In genomic region chr6:40235793-40236470, GRCm38 (mm10) we compare ENCODE assay signal across 9 mouse cellular contexts.
DNase-seq lines count a peak whose midpoint lies in the region; ATAC-seq and TF ChIP-seq lines count a peak whose summit lies in the region.
"Had no signal": no experiment of that assay in that cellular context is flagged by ENCODE, and none has a peak within 500 bp of the region (broad histone marks: within the 10 kb centered on the region; RNA-seq: fewer than 3 reads in every experiment).

No protein-coding gene starts in this region.

- H3K9me3 ChIP-seq in kidney, embryonic 14.5 days (ENCODE audit: control insufficient read depth, low read length), result no peaks in the 10 kb centered on the region
- no peaks in the 10 kb centered on the region for H3K9me3 ChIP-seq in liver, embryonic 14.5 days (ENCODE audit: control insufficient read depth, low read length)
- H3K9me3 ChIP-seq: limb, embryonic 12.5 days had no signal

- H3K4me3 ChIP-seq in kidney, embryonic 14.5 days (ENCODE audit: low read length), result no peak overlapping the region
- no peak overlapping the region for H3K4me3 ChIP-seq in liver, embryonic 14.5 days (ENCODE audit: insufficient read depth in 1 of 2, low read depth in 2 of 2, low read length in 2 of 2)
- H3K4me3 ChIP-seq: limb, embryonic 12.5 days had no signal

- H3K36me3 ChIP-seq in kidney, embryonic 14.5 days (ENCODE audit: control insufficient read depth, insufficient read depth, low read length), result no peaks in the 10 kb centered on the region
- H3K36me3 ChIP-seq in liver, embryonic 14.5 days (replicated peaks; ENCODE audit: control insufficient read depth, insufficient read depth, low read depth), result no peaks in the 10 kb centered on the region
- H3K36me3 ChIP-seq: limb, embryonic 12.5 days had no signal

- peak; percentile 74 to 77 for DNase-seq in B cell, adult 2 months
- peak; percentile 42 for DNase-seq in MN1 (ENCODE audit: low spot score)
- DNase-seq in cerebellum, adult 8-10 months, result peak; percentile 67
- peak; percentile 73 to 85 for DNase-seq in frontal cortex, postnatal 36 days (ENCODE audit: low spot score in 2 of 2)
- DNase-seq in liver, embryonic 14.5 days (ENCODE audit: low read depth in 3 of 3, low spot score in 3 of 3), result peak; percentile 9 to 16 (median 13)
- DNase-seq in right cerebral cortex, adult 2 months (ENCODE audit: low spot score in 2 of 2), result peak; percentile 83 to 84
- DNase-seq in urinary bladder, postnatal 10 days (ENCODE audit: low spot score), result peak; percentile 36

- no peak overlapping the region for H3K27ac ChIP-seq in kidney, embryonic 14.5 days (ENCODE audit: low read depth, low read length)
- no peak overlapping the region for H3K27ac ChIP-seq in liver, embryonic 14.5 days
- H3K27ac ChIP-seq: limb, embryonic 12.5 days had no signal

- TF ChIP-seq CTCF in liver, embryonic 14.5 days (IDR thresholded peaks at IDR 0.05; ENCODE audit: low read depth), result peak; percentile 89

- 0 out of 2 replicates have a peak, but pooled peaks have one; percentile 68 for ATAC-seq in kidney, embryonic 14.5 days (ENCODE audit: low FRiP score, low TSS enrichment)
- ATAC-seq in liver, embryonic 14.5 days (ENCODE audit: insufficient read depth), result no peak

- H3K27me3 ChIP-seq in kidney, embryonic 14.5 days (ENCODE audit: control insufficient read depth, insufficient read depth, low read length), result no peaks in the 10 kb centered on the region
- H3K27me3 ChIP-seq in liver, embryonic 14.5 days (ENCODE audit: control insufficient read depth, insufficient read depth, low read length), result no peaks in the 10 kb centered on the region
- H3K27me3 ChIP-seq: limb, embryonic 12.5 days had no signal

- H3K4me1 ChIP-seq in kidney, embryonic 14.5 days (ENCODE audit: control insufficient read depth, insufficient read depth, low read length), result no peaks in the 10 kb centered on the region
- H3K4me1 ChIP-seq in liver, embryonic 14.5 days (replicated peaks; ENCODE audit: control insufficient read depth in 2 of 2, insufficient read depth in 2 of 2, low read length in 1 of 2), result no peaks in the 10 kb centered on the region
- H3K4me1 ChIP-seq: limb, embryonic 12.5 days had no signal

- 44% methylated on average over 10 of the region's 10 CpGs for WGBS in kidney, embryonic 14.5 days
- 11% methylated on average over 10 of the region's 10 CpGs for WGBS in liver, embryonic 14.5 days (ENCODE audit: insufficient replicate concordance)

- H3K9ac ChIP-seq in kidney, embryonic 14.5 days (ENCODE audit: low read depth, low read length), result no peak overlapping the region
- H3K9ac ChIP-seq in liver, embryonic 14.5 days (replicated peaks), result no peak overlapping the region
- H3K9ac ChIP-seq: limb, embryonic 12.5 days had no signal

- TF ChIP-seq EP300 in liver, embryonic 14.5 days (IDR thresholded peaks at IDR 0.05; ENCODE audit: low read depth), result no peak

- H3K4me2 ChIP-seq in kidney, embryonic 14.5 days (replicated peaks; ENCODE audit: low read depth, low read length), result no peak overlapping the region
- H3K4me2 ChIP-seq in liver, embryonic 14.5 days (ENCODE audit: low read depth), result no peak overlapping the region
- H3K4me2 ChIP-seq: limb, embryonic 12.5 days had no signal

Comparison
In these comparisons a context has a peak if more than half of its experiments do, and no peak if none do; other contexts are left out.
1. DNase-seq: peak in every context shown above with its lines; median percentile 84 in right cerebral cortex, adult 2 months; 79 in frontal cortex, postnatal 36 days; 76 in B cell, adult 2 months; 67 in cerebellum, adult 8-10 months; 42 in MN1; 36 in urinary bladder, postnatal 10 days; 13 in liver, embryonic 14.5 days.